Mouse (Mus musculus) megakaryocyte, embryonic 14.5 days (primary cell): ENCODE measurements at regions not wholly inside any gene's neighbourhood (a gene's known extent, or its start where the extent isn't known, plus 50 kb on each side); places are given as distances from the start of the nearest gene placed in this dataset.
A peak's percentile ranks its signal among the peaks of the same experiment; 100 is the strongest.

Experiments
- H3K27me3 ChIP-seq: replicated peaks from 2 replicates; pipeline ENCODE3; 2012; ENCODE audit warnings: inconsistent platforms
- H3K36me3 ChIP-seq: replicated peaks from 2 replicates; pipeline ENCODE3; 2012; ENCODE audit warnings: low read length, inconsistent platforms, mixed read lengths
- H3K4me1 ChIP-seq: 2 replicates; pipeline ENCODE4 v1.6.1; 2012; ENCODE audit warnings: inconsistent platforms
- H3K4me3 ChIP-seq: replicated peaks from 2 replicates; pipeline ENCODE3; 2012; ENCODE audit warnings: moderate library complexity, mild to moderate bottlenecking, inconsistent platforms
- H3K9me3 ChIP-seq: 2 replicates; pipeline ENCODE4 v1.6.1; 2012; ENCODE audit warnings: inconsistent platforms
- FLI1 ChIP-seq: IDR thresholded peaks from 2 replicates; pipeline ENCODE4 v1.6.1; 2012; ENCODE audit warnings: low read length, inconsistent platforms, mixed read lengths
- GATA1 ChIP-seq: IDR thresholded peaks from 3 replicates; pipeline ENCODE4 v1.6.1; 2012; ENCODE audit warnings: mixed read lengths, low read length, inconsistent platforms, borderline replicate concordance

GRCm38 (mm10) chr13:34424921-34425320 lies 79.9 kb upstream of the Slc22a23 start:
- Histone ChIP-seq H3K27me3 (no peaks in the 10 kb centered on the region), H3K9me3 (no peaks in the 10 kb centered on the region), H3K4me1 (peaks cover 78% of the 10 kb centered on the region), H3K36me3 (no peaks in the 10 kb centered on the region), H3K4me3 (peak overlapping the region; percentile 68)
- TF ChIP-seq FLI1 (no peak), GATA1 (peak; percentile 68; the same call in 1 of the 3 replicates)

- Histone ChIP-seq H3K4me3 (no peak overlapping the region), H3K27me3 (no peaks in the 10 kb centered on the region), H3K4me1 (peaks cover 56% of the 10 kb centered on the region), H3K9me3 (no peaks in the 10 kb centered on the region), H3K36me3 (no peaks in the 10 kb centered on the region)
- TF ChIP-seq FLI1 (no peak), GATA1 (no peak)
Observed at GRCm38 (mm10) chr13:34421644-34422043, 76.7 kb upstream of the Slc22a23 start.

- no peaks in the 10 kb centered on the region for H3K9me3 ChIP-seq
- TF ChIP-seq FLI1 (no peak), GATA1 (no peak)
- no peak overlapping the region for H3K4me3 ChIP-seq
- H3K4me1 ChIP-seq, result peaks cover 47% of the 10 kb centered on the region
- H3K36me3 ChIP-seq, result no peaks in the 10 kb centered on the region
- no peaks in the 10 kb centered on the region for H3K27me3 ChIP-seq
Observed at GRCm38 (mm10) chr13:34420341-34421156, 75.6 kb upstream of the Slc22a23 start.

- Histone ChIP-seq H3K4me3 (no peak overlapping the region), H3K36me3 (no peaks in the 10 kb centered on the region), H3K4me1 (peaks cover 38% of the 10 kb centered on the region), H3K9me3 (no peaks in the 10 kb centered on the region), H3K27me3 (no peaks in the 10 kb centered on the region)
- TF ChIP-seq FLI1, result no peak
- no peak for TF ChIP-seq GATA1
Observed at GRCm38 (mm10) chr13:34419061-34419460, 74.1 kb upstream of the Slc22a23 start.

- Histone ChIP-seq H3K27me3 (no peaks in the 10 kb centered on the region), H3K9me3 (no peaks in the 10 kb centered on the region), H3K4me3 (no peak overlapping the region), H3K4me1 (peaks cover 13% of the 10 kb centered on the region; the same call in 1 of the 2 replicates), H3K36me3 (no peaks in the 10 kb centered on the region)
- TF ChIP-seq GATA1, result no peak
- TF ChIP-seq FLI1, result no peak
Observed at GRCm38 (mm10) chr13:34416603-34417002, 71.6 kb upstream of the Slc22a23 start.

- H3K27me3 ChIP-seq, result no peaks in the 10 kb centered on the region
- no peaks in the 10 kb centered on the region for H3K36me3 ChIP-seq
- TF ChIP-seq FLI1 (no peak), GATA1 (no peak)
- peaks cover 6% of the 10 kb centered on the region; the same call in 1 of the 2 replicates for H3K4me1 ChIP-seq
- H3K9me3 ChIP-seq, result no peaks in the 10 kb centered on the region
- no peak overlapping the region for H3K4me3 ChIP-seq
Observed at GRCm38 (mm10) chr13:34414533-34414932, 69.6 kb upstream of the Slc22a23 start.

- no peaks in the 10 kb centered on the region for H3K36me3 ChIP-seq
- no peak overlapping the region for H3K4me3 ChIP-seq
- H3K9me3 ChIP-seq, result no peaks in the 10 kb centered on the region
- TF ChIP-seq FLI1 (no peak), GATA1 (no peak)
- H3K4me1 ChIP-seq, result peaks cover 17% of the 10 kb centered on the region
- no peaks in the 10 kb centered on the region for H3K27me3 ChIP-seq
Observed at GRCm38 (mm10) chr13:34408669-34409055, 63.7 kb upstream of the Slc22a23 start.

GRCm38 (mm10) chr13:34408007-34408668 lies 63.2 kb upstream of the Slc22a23 start:
- no peak for TF ChIP-seq FLI1
- no peak for TF ChIP-seq GATA1
- Histone ChIP-seq H3K4me3 (peak overlapping the region; percentile 43), H3K9me3 (no peaks in the 10 kb centered on the region), H3K4me1 (peaks cover 17% of the 10 kb centered on the region), H3K36me3 (no peaks in the 10 kb centered on the region), H3K27me3 (no peaks in the 10 kb centered on the region)

GRCm38 (mm10) chr13:34406291-34406690 lies 61.3 kb upstream of the Slc22a23 start:
- no peaks in the 10 kb centered on the region for H3K9me3 ChIP-seq
- H3K4me1 ChIP-seq, result peaks cover 27% of the 10 kb centered on the region
- no peak overlapping the region for H3K4me3 ChIP-seq
- TF ChIP-seq GATA1 (no peak), FLI1 (no peak)
- H3K27me3 ChIP-seq, result no peaks in the 10 kb centered on the region
- H3K36me3 ChIP-seq, result no peaks in the 10 kb centered on the region

GRCm38 (mm10) chr13:34402631-34403030 lies 57.6 kb upstream of the Slc22a23 start:
- Histone ChIP-seq H3K4me1 (peaks cover 48% of the 10 kb centered on the region), H3K36me3 (no peaks in the 10 kb centered on the region), H3K4me3 (no peak overlapping the region), H3K27me3 (no peaks in the 10 kb centered on the region), H3K9me3 (no peaks in the 10 kb centered on the region)
- no peak for TF ChIP-seq GATA1
- TF ChIP-seq FLI1, result no peak
